Mouse (Mus musculus): Measurements from ENCODE around the gene Sema5a. TPM values are rescaled to one million over a fixed set of nuclear protein-coding genes. Genes with fewer than 3 reads are reported as not detected.

The Sema5a gene
- total RNA-seq, 2 experiments from 2014 or later: 0.04 to 0.07 TPM

DNA sequence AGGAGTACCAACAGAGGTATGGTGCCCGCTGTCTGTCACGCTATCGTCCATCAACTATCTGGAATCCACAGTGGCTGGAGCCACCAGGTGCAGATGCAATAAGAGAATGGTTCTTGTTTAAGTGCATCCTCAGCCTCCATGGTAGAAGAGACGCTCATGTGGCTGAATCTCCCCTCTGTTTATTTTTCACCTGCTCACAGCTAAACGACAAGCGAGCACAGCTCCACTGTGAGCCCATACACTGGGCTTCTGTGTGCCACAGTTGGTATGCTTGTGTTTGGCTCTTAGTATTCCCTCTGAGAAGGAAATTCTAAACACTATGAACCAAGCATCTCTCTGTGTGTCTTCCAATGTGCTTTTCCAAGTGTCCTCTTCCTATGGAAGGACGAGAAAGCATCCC, 366.6 kb downstream of the Sema5a start:
- no peak for ATAC-seq (ENCODE audit: poor library complexity, severe bottlenecking)

DNA sequence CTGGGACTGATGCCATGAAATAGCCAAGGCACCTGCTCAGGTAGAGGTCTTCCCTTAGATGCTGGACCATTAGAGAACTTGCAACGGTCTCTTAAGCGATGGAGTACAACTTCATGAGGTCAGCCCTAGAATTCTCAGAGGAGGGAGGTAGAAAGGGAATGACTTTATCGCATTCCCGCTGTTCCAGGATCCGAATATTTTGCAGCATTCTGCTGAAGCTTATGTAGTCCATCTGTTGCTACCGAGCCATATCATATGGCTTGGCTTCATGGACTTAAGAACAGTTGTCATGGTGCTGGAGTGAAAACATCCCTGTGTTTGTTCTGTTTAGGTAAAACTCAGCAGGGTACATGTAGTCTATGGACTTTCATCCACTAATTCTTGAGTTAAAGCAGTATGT, 369.1 kb downstream of the Sema5a start:
- ATAC-seq (ENCODE audit: poor library complexity, severe bottlenecking): no peak

DNA sequence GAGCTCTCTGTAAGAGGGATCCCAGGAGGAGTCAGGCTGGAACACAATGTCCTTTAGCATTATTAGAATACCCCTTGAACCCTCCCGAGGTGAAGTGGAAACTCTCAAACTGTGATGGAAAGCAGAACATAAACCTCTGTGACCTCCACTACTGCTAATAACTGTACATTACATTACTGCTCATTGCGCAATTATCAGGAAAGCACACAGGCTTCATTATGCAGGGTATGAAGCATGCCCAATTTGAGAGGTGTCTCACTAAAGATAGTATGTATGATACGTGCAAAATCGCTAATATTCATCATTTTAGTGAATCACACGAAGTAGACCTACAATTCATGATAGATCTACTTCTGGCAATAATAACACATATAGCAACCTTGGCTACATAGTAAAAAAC, 371.2 kb downstream of the Sema5a start:
- ATAC-seq (ENCODE audit: poor library complexity, severe bottlenecking): no peak

DNA sequence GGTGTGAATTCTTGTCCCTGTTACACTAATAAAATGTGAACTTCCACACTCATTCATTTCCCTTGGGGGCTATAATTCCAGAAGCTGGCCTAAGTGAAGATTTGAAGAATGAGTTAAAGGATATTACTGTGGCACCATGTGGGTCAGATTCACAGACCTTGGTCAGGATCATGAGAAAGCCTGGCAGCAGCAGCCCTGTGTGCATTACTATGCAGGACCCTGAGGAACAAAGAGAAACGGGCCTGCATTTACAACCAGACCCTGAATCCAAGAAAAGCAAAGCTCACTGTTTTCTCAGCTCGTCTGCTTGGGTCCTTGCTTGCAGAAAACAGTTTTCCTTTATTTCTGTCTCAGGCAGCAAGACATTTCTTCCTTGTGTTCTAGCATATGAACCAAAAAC, 374.6 kb downstream of the Sema5a start:
- ATAC-seq (ENCODE audit: poor library complexity, severe bottlenecking): no peak

DNA sequence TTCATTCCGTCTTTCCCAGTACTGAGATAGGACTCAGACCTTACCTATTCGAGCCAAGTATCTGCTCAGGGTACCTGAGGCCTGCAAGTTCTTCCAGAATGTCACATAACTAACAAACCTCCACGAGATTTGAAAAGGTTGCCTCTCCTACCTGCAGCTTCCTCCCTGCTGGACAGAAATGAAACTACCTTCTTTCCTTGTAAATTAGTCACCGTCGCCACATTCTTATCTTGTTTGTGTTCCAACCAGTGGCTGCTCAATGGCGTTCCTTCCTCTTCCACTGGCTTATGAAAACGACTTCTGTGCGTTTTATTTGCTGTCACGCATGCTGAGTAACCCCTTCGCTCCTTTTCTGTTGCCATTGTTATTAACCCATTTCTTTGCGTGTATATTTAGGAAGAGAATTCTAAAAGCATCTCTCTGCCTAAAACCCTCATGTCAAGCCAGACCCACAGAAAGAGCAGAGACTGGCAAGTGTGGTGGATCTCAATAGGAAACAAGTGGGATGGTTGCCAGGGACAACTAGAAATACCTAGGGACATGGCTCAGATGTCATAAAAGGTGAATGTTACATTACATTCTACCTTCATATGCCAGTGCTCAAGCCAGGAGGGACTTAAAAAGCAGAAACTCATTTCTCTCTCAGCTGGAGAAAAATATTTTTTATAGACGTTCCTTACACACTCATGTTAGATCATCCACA, 378.6 kb downstream of the Sema5a start:
- ATAC-seq (ENCODE audit: poor library complexity, severe bottlenecking): no peak

DNA sequence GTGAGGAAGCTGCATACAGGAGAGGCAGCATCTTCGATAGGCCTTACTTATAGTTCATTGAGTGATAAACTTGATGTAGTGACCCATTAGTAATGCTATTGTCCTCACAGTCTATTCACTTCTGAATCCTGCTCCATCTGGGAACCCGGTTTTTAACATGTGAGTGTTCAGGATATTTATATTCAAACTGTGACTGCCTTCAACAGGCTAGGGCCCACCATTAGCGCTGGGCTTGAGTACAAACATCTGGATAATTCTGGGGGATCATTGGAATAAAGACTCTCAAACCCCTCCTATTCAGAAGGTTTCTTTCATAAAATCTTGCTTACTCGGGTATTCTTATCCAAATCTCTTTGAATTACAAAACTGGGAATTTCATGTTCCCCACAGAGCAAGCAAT, 379.5 kb downstream of the Sema5a start:
- ATAC-seq (ENCODE audit: poor library complexity, severe bottlenecking): no peak

DNA sequence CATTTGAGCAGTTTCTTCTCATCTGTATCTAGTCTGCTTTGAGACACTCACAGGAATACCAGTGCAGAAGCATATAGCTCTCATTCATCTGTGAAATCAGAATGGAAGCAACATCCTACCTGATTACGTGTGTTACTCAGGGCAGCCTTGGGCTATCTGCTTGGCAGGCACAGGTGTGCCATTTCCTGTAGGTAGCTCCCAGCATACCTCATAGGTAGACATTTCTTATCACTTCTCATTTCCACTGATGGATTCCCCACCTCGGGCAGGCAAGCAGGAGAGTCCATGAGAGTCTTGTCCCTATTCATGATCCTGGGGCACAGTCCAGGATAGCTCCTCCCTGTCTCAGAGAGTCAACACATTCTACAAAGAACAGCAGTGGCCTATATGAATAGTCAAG, 381.4 kb downstream of the Sema5a start:
- ATAC-seq (ENCODE audit: poor library complexity, severe bottlenecking): no peak

DNA sequence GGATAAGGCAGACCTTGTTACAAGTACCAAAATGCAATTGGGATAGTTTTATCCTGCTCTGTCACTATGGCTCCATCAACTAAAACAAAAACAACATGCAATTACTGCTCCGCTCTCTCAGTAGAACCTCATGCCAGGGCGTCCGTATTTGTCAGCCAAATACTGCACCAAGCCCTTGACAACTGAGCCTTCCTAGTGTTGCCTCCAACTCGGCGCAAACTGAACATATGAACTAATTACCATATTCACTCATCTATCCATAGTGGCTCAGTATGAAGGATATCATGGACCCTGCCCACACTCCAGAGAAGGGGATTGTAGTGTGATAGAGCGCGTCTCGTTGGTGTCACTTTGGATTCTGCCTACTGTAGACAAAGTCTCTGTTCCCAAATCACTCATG, 389.1 kb downstream of the Sema5a start:
- ATAC-seq (ENCODE audit: poor library complexity, severe bottlenecking): no peak

DNA sequence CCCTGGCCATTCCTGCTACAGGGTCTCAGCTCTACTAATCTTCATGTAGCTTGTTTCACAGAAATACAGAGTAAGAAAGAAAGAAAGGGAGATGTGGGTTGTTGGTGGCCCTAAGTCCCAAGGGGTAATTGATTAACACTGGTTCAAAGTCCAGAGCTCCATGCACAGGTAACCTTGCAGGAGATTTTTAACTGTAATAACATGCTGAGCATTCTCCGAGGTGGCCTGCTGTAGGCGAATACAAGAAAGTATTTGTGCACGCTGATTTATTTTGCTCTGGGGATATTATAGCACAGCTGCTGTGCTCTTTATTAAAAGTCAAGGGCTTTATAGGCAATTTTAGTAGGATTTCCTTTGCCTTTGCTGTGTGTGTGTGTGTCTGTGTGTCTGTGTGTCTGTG, 393.3 kb downstream of the Sema5a start:
- ATAC-seq (ENCODE audit: poor library complexity, severe bottlenecking): no peak

DNA sequence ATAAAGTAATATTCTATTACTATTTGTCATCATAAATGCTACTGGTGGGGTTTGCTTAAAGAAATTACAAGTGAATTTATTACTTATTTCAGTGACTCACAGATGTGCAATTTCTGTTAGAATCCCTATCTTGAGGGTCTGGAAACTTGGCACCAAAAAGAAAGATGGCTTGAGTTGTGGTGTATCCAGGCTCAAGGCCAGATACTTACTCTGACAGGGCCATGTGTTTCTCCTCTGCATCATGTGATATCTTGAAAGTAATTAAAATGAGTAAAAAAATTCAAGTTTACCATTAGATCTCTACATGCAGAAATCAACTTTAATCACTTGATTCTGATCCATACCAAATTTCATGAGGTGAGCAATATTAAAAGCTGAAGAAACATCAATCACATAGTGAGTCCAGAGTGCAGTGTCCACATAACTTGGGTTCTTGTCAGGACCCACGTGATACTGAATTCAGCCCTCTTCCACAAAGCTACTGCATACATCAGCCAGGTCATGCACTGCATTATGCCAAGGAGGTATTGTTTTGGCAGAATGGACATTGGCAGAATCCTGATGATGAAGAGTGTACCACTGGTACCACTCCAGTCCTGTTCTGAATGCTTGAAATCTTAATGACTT, 402.6 kb downstream of the Sema5a start:
- ATAC-seq (ENCODE audit: poor library complexity, severe bottlenecking): no peak

DNA sequence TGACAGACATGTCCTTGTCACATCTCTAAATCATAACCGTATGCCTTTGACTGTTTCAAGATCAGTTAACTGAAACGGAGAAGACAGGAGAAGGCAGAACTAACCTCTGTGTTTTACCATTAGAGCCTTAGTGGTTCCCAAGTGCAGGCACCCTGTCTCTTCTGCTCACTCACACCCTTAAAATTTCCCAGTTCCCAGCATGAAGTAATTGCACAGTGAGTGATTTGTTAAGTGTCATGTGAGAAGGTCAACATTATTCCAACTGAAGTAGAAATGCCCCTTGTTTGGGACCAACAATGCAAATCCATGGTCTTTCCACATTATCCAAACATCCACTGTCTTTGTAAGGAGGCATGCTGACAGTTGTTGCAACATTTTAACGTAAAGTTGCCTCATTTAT, 409.4 kb downstream of the Sema5a start:
- ATAC-seq (ENCODE audit: poor library complexity, severe bottlenecking): no peak

DNA sequence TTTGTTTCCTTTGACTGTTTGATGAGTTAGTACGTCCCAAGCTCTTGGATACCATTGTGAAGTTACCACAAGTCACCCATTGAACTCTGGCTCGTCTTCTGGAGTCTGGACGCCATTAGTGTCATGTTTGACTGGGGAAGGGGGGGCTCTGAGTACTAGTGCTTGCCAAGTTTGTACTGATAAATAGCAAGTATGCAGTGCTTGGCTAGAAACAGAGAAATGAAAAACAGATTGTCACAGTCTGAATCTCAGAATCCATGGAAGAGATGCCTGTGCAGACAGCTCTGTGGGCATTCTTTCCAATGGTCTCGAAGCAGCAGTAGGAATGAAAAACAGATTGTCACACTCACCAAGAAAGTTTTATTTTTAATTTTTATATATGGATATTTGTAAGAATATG, 411.4 kb downstream of the Sema5a start:
- no peak for ATAC-seq (ENCODE audit: poor library complexity, severe bottlenecking)

DNA sequence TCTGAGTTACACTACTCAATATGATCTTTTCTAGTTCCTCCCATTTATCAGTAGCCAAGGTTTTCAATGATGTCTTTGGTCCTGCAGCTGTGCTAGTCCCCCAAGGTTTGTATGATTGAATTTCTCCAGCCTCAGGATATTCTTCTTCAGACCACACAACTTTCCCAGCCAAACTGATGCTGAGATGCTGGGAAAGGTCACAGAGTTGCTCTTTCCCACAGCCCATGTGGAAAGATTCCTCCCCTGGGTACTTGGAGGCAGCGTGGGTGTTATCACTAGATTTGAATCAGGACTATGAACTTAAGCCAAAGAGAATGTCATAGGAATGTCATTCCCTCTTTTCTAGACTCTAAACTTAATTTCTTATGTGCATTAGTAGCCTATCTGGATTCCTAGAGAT, 431.8 kb downstream of the Sema5a start:
- ATAC-seq (ENCODE audit: poor library complexity, severe bottlenecking): no peak

DNA sequence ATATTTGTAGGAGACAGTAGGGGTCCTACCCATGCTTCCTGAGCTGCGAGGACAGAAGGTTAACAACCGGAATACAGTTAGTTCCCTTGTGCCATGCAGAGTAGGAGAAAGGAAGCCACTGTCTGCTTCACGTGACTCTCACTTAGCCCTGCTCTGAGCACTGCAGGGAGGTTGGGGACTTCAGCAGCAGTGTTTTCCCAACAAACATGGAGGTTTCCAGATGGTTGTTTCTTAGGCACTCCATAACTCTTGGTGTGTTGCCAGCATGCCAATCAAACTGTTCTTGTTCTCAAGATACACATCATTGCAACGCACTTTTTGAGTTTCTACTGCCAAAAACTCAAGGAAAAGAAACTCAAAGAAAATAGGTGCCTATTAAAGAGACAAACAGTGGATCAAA, 440.5 kb downstream of the Sema5a start:
- no peak for ATAC-seq (ENCODE audit: poor library complexity, severe bottlenecking)

DNA sequence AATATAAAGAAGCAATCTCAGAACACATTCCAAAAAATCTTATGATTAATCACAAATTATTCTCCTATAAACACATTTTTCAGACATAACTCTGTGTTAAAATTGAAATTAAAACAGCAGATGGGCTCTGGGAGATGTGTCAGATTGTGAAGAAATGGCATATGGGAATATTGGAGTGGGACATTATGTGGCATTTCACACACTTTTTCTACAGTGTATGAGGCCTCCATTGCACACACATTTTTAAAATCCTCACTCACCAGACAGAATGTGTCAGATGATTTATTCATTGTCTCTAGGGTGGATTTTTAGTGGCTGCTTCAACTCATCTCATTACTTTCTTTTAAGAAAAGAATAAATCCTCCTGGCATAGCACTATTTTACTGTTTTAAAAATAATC, 446.4 kb downstream of the Sema5a start:
- ATAC-seq (ENCODE audit: poor library complexity, severe bottlenecking): no peak

DNA sequence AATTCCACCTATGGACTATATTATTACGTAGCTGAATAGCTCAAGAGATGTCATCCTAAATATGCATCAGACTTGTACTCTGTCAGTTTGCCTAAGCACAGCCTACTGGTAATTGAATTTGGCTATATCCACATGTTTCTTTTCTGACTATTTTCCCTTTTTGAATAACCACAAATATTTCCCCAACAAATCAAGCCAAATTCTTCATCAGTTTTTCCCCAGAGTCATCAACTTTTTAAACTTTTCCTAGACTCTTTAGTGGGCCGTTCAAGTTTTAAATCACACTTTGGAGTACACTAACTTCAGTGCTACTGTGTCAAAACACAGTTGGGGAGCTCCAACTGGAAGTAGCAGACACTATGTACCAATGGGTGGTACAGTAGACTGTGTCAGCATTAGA, 448.4 kb downstream of the Sema5a start:
- ATAC-seq (ENCODE audit: poor library complexity, severe bottlenecking): no peak

DNA sequence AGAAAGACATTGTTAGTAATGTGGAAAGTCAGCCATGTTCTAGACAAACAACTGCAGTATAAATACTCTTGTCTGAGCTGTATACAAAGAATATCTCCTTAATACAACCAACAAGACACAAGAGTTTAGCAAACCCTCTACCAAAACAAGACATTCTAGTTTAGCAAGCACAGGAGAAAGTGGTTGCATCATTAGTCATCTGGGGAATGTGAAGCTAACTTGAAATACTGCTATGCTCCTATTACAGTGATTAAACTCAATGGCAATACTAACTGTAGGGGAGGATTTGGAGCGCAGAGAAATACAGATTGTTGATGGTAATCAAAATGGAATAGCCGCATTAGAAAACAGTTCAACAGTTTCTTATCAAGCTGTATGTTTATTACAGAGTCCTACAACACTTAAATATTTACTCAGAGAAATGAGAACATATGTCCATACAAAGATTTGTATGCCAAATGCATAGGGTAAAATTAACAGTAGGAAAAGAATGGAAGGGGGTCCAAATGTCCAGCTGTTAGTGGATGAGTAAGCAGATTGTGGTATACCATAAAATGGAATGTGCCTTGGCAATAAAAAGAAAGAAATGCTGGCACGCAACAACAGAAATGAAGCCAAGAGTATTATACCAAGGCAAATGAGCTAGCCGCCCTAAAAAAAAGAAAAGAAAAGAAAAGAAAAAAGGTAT, 472.8 kb downstream of the Sema5a start:
- no peak for ATAC-seq (ENCODE audit: poor library complexity, severe bottlenecking)

DNA sequence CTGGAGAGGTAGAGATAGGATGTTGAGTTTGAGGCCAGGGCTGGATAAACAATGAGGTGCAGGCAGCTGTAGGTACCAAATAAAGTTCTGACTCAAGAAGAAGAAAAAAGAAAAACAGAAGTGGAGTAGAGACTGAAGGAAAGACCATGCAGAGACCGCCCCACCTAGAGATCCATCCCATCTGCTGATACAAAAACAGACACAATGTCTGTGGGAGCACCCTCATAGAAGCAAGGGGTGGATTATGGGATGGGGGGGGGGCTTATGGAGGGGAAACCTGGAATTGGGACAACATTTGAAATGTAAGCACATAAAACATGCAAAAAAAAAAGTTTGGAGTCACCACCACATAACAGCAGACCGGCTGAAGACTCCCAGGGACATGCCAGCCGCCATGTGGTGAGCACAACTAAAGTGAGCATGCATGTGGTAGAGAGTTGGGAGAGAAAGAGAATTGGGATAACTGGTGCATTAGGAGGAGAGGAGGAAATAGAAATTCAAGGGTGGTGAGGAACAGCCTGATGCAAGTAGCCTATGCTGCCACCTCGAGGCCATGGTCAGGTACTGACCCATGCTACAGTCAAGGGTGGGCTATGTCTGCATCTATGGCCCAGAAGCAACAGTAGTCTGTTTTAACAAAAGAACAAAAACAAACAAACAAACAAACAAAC, 473.8 kb downstream of the Sema5a start:
- no peak for ATAC-seq (ENCODE audit: poor library complexity, severe bottlenecking)

DNA sequence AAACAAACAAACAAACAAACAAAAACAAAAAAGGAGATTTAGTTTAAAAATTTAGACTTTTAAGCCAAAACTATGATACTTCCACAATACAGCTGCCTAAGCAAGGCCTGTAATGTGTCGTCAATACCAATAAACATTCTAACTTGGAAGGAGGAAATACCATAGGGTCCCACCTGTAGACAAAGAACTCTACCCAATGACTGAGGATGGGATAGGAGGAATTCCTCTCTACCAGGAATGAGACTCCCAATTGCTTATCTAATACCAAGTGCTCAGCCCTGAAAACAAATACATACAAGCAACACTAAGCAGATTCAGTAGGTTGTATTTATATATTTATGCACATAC, 474.3 kb downstream of the Sema5a start:
- ATAC-seq (ENCODE audit: poor library complexity, severe bottlenecking): no peak

DNA sequence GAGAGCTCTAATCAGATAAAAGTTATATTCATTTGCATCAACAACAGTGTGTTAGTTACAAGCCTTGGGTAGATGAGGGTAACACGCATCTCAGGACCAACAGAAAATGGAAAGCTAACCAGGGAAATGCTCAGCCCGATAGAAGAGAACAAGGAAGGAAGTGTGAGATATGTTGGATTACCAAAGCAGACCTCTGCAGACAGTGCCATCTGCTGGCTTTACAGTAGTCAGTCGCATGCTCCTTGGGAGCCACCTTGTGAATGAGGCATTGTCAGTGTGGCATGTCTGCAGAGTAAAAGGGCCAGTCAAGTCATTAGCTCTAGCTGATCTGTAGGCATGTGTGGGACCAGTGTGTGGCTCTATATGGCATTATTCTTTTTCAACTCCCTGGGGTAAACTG, 486.2 kb downstream of the Sema5a start:
- no peak for ATAC-seq (ENCODE audit: poor library complexity, severe bottlenecking)
